ENCODE assay signal across 8 mouse cellular contexts in the genomic region with DNA sequence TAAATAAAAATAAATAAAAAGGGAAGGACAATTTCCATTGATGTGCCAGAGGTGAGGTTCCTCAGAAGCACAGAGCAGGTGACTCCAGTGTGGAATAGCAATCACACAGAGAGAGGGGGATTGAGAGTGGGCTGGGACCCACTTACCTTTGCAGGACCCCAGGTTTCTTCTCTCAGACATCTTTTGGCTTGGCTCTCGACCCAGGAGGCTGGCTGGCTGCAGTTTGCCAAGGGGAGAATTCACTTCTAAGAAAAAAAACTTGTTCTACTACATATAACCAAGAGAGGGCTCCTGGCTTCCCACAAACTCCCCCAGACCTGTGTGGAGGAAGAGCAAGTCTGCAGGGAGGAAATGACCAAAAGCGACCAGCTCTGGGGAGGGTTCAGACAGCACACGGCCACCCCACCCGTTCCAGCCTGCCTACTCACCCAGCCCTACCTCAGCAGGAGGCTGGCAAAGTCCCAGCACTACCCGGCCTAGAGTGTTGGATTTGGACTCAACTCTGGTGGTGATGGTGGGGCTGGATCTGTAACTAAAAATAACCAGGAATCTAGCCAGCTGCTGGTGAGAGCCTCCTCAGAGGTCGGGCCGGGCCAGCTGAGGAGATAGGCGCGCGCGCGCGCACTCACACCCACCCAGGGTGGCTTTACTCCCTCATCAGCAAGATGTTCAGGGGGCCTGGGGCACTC. TPM values are rescaled to one million over a fixed set of nuclear protein-coding genes. Genes with fewer than 3 reads are reported as not detected.
DNase-seq lines count a peak whose midpoint lies in the region; ATAC-seq and TF ChIP-seq lines count a peak whose summit lies in the region.

No protein-coding gene starts in this region.

- H3K27me3 ChIP-seq in megakaryocyte, embryonic 14.5 days (replicated peaks) = no peaks in the 10 kb centered on the region
- H3K27me3 ChIP-seq in intestine, embryonic 16.5 days (replicated peaks; ENCODE audit: control insufficient read depth, insufficient read depth, low read length) = no peaks in the 10 kb centered on the region
- H3K27me3 ChIP-seq in liver, postnatal 0 days (ENCODE audit: insufficient read depth, low read length) = no peaks in the 10 kb centered on the region

- DNase-seq in cerebellum, adult 9-11 months = peak; percentile 81
- DNase-seq in gastrocnemius, postnatal 36 days = peak; percentile 63 to 75
- no peak for DNase-seq in liver, postnatal 0 days
- peak; percentile 73 to 74 for DNase-seq in right cerebral cortex, postnatal 10 days (ENCODE audit: low spot score in 2 of 2)
- no peak for DNase-seq in frontal cortex, postnatal 14 days (ENCODE audit: low spot score in 2 of 2)

- no peak for TF ChIP-seq EP300 in liver, postnatal 0 days (IDR thresholded peaks at IDR 0.05; ENCODE audit: low read depth)

- H3K27ac ChIP-seq in intestine, embryonic 16.5 days (ENCODE audit: low read length) = peak overlapping the region; percentile 100
- H3K27ac ChIP-seq in liver, postnatal 0 days (ENCODE audit: low read depth) = peak overlapping the region; percentile 100; the same call in 1 of the 2 replicates

- H3K9ac ChIP-seq in intestine, embryonic 16.5 days (ENCODE audit: low read depth, low read length) = peak overlapping the region; percentile 97
- H3K9ac ChIP-seq in liver, postnatal 0 days (replicated peaks) = no peak overlapping the region

- peaks cover 79% of the 10 kb centered on the region for H3K36me3 ChIP-seq in megakaryocyte, embryonic 14.5 days (replicated peaks; ENCODE audit: low read length)
- 0 out of 2 replicates have a peak, but pooled peaks cover 4% of the 10 kb centered on the region for H3K36me3 ChIP-seq in intestine, embryonic 16.5 days (ENCODE audit: control insufficient read depth, insufficient read depth, low read length)
- peaks cover 14% of the 10 kb centered on the region for H3K36me3 ChIP-seq in liver, postnatal 0 days (replicated peaks; ENCODE audit: insufficient read depth, low read length)

- peaks cover 92% of the 10 kb centered on the region for H3K4me1 ChIP-seq in megakaryocyte, embryonic 14.5 days
- peaks cover 67% of the 10 kb centered on the region for H3K4me1 ChIP-seq in intestine, embryonic 16.5 days (ENCODE audit: control insufficient read depth, insufficient read depth, low read length)
- H3K4me1 ChIP-seq in liver, postnatal 0 days (ENCODE audit: insufficient read depth) = peaks cover 69% of the 10 kb centered on the region

- no peak for ATAC-seq in megakaryocyte, adult 5-6 weeks (ENCODE audit: poor library complexity, severe bottlenecking)
- ATAC-seq in intestine, embryonic 16.5 days = no peak
- ATAC-seq in liver, postnatal 0 days = no peak

- H3K4me3 ChIP-seq in megakaryocyte, embryonic 14.5 days (replicated peaks) = peak overlapping the region; percentile 96
- H3K4me3 ChIP-seq in intestine, embryonic 16.5 days (ENCODE audit: low read length) = peak overlapping the region; percentile 62
- no peak overlapping the region for H3K4me3 ChIP-seq in liver, postnatal 0 days (ENCODE audit: low read depth, low read length)

- H3K4me2 ChIP-seq in intestine, embryonic 16.5 days (ENCODE audit: low read depth, low read length) = peak overlapping the region; percentile 96
- peak overlapping the region; percentile 88 for H3K4me2 ChIP-seq in liver, postnatal 0 days (ENCODE audit: low read depth, low read length)

- no peaks in the 10 kb centered on the region for H3K9me3 ChIP-seq in megakaryocyte, embryonic 14.5 days
- H3K9me3 ChIP-seq in intestine, embryonic 16.5 days (ENCODE audit: control insufficient read depth, low read length) = no peaks in the 10 kb centered on the region
- no peaks in the 10 kb centered on the region for H3K9me3 ChIP-seq in liver, postnatal 0 days (ENCODE audit: low read length)

- intact Hi-C loops in gastrocnemius, postnatal 36 days (cut with DNase I) = loop anchor here (5.0 kb wide), 2 partner anchors 38 to 67 kb away; partner anchors contain the start of gene Tmem120b

- WGBS in intestine, embryonic 16.5 days = 12% methylated on average over 13 of the region's 13 CpGs
- 43% methylated on average over 13 of the region's 13 CpGs for WGBS in liver, postnatal 0 days (ENCODE audit: insufficient replicate concordance)

- TF ChIP-seq CTCF in liver, postnatal 0 days (IDR thresholded peaks at IDR 0.05; ENCODE audit: low read depth) = no peak

RNA-seq across cellular contexts. Expression of gene Rhof, which starts 1.8 kb away (rescaled TPM):
- polyA plus RNA-seq in megakaryocyte, embryonic 14.5 days (2012; ENCODE audit: insufficient read depth, low replicate concordance) = 21.3 and 61.2 TPM in 2 replicates
- 5.4 and 7.6 TPM in 2 replicates for total RNA-seq in megakaryocyte, adult 5-6 weeks (2015)
- 6.4 and 6.5 TPM in 2 replicates for total RNA-seq in megakaryocyte, adult 5-6 weeks (2017)
- under 1 TPM; 0.15 to 0.38 TPM for total RNA-seq in gastrocnemius, postnatal 36 days (2021)
- 2.5 and 2.8 TPM in 2 replicates for polyA plus RNA-seq in intestine, embryonic 16.5 days (2015; fragmentation: Nextera tagmentation; extraction: Ambion mirVana)
- 2.1 and 2.4 TPM in 2 replicates for polyA plus RNA-seq in liver, postnatal 0 days (2015; fragmentation: Nextera tagmentation; extraction: Ambion mirVana)

RNA-seq across cellular contexts. Expression of gene Setd1b, which starts 7.7 kb away (rescaled TPM):
- 20.8 and 52.6 TPM in 2 replicates for polyA plus RNA-seq in megakaryocyte, embryonic 14.5 days (2012; ENCODE audit: insufficient read depth, low replicate concordance)
- 40.4 and 44.9 TPM in 2 replicates for total RNA-seq in megakaryocyte, adult 5-6 weeks (2015)
- 4.1 and 8.7 TPM in 2 replicates for total RNA-seq in megakaryocyte, adult 5-6 weeks (2017)
- 10 to 100 TPM in 1 of 2 experiments, 1 to 10 TPM in 1; 7.7 to 13.0 TPM for total RNA-seq in gastrocnemius, postnatal 36 days (2021)
- 6.6 and 6.9 TPM in 2 replicates for polyA plus RNA-seq in intestine, embryonic 16.5 days (2015; fragmentation: Nextera tagmentation; extraction: Ambion mirVana)
- polyA plus RNA-seq in liver, postnatal 0 days (2015; fragmentation: Nextera tagmentation; extraction: Ambion mirVana) = 3.6 and 4.3 TPM in 2 replicates

RNA-seq across cellular contexts. Expression of gene Psmd9, which starts 34.9 kb away (rescaled TPM):
- 86.5 and 87.0 TPM in 2 replicates for polyA plus RNA-seq in megakaryocyte, embryonic 14.5 days (2012; ENCODE audit: insufficient read depth, low replicate concordance)
- total RNA-seq in megakaryocyte, adult 5-6 weeks (2015) = 14.0 and 24.6 TPM in 2 replicates
- 9.6 and 20.4 TPM in 2 replicates for total RNA-seq in megakaryocyte, adult 5-6 weeks (2017)
- 10 to 100 TPM; 13.0 to 15.7 TPM for total RNA-seq in gastrocnemius, postnatal 36 days (2021)
- polyA plus RNA-seq in intestine, embryonic 16.5 days (2015; fragmentation: Nextera tagmentation; extraction: Ambion mirVana) = 64.3 and 66.3 TPM in 2 replicates
- 116 and 120 TPM in 2 replicates for polyA plus RNA-seq in liver, postnatal 0 days (2015; fragmentation: Nextera tagmentation; extraction: Ambion mirVana)

RNA-seq across cellular contexts. Expression of gene Hpd, which starts 48.2 kb away (rescaled TPM):
- not detected in 2 replicates for polyA plus RNA-seq in megakaryocyte, embryonic 14.5 days (2012; ENCODE audit: insufficient read depth, low replicate concordance)
- total RNA-seq in megakaryocyte, adult 5-6 weeks (2015) = not detected in 2 replicates
- total RNA-seq in megakaryocyte, adult 5-6 weeks (2017) = not detected in 2 replicates
- under 1 TPM in 1 of 2 experiments, not detected in 1; 0.79 TPM for total RNA-seq in gastrocnemius, postnatal 36 days (2021)
- polyA plus RNA-seq in intestine, embryonic 16.5 days (2015; fragmentation: Nextera tagmentation; extraction: Ambion mirVana) = 9.0 and 9.9 TPM in 2 replicates
- polyA plus RNA-seq in liver, postnatal 0 days (2015; fragmentation: Nextera tagmentation; extraction: Ambion mirVana) = 638 and 713 TPM in 2 replicates

Comparison
In these comparisons a context has a peak if more than half of its experiments do, and no peak if none do; other contexts are left out.
1. DNase-seq: peak in cerebellum, adult 9-11 months (single experiment), gastrocnemius, postnatal 36 days (2 of 2) and right cerebral cortex, postnatal 10 days (2 of 2); none in liver, postnatal 0 days (single experiment) and frontal cortex, postnatal 14 days (0 of 2).